Mouse (Mus musculus) adipocyte (in vitro differentiated cells): ENCODE results near the gene Nadsyn1.

Experiments used
- DNase-seq: peaks from one replicate; pipeline ENCODE4 v3.0.0-alpha.2; 2016; ENCODE audit warnings: low spot score

The Nadsyn1 gene

DNA sequence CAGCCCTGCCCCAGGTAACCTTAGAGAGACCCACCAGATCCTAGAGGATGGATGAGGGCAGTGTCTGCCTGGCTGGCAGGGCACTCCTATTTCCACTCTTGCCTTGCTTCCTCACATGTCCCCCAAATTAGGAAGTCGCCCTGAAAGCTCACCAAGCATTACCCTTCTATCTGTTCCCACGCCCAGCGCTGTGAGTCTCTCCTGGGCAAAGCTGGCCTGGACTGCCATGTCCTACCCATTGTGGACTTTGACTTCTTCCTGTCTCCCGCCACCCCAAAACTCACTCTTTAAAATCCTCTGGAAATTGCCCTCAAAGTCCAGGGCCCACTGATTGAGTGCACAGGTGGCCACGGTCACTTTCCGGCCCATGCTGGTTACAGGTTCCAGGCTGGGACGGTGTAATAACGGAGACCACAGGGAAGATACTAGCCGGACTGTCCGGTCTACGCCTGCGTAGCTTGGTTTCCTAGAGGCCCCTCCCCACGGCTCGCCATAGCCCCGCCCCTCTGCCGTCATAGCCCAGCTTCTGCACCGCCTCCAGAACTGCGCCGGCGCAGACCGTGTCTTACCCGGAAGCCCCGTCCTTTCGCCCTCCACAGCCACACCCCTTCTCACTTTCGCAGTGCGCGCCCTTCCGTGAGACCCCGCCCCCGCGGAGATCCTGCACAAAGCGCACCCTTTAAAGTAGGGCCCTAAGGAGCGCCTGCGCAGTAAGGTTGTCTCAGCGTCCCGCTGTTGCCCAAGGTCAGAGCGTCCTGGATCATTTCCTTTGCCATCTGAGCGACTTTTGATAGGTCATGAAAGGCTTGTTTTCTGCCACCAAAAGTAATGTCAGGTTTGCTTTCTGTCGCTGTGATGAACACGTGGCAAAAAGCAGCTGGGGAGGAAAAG is at the start of gene Nadsyn1, which contains the start of gene Dhcr7:
Gene Nadsyn1, minus strand, starts transcription at position 475 of the 891 bp plus-strand sequence.
Gene Dhcr7, plus strand, starts transcription at position 771 of the 891 bp plus-strand sequence.
- DNase-seq, result peak; percentile 97

DNA sequence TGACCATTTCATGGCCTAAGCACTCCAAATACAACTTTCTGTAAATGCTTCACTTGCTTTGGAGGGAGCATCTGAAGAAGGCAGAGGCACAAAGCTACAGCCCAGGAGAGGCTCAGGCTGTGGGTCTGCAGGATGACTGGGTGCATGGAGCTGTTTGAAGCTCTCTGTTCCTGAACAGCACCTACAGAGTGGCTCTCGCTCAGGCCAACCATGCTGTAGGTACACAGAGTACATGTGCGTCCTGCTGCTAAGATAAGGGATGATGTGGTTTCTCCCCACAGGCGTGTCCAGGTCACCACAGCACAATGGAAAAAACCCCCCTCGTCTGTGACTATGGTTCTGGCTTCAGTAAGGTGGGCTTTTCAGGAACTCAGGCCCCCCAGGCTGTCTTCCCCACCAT is 46.2 kb upstream of the Nadsyn1 start:
- no peak for DNase-seq

DNA sequence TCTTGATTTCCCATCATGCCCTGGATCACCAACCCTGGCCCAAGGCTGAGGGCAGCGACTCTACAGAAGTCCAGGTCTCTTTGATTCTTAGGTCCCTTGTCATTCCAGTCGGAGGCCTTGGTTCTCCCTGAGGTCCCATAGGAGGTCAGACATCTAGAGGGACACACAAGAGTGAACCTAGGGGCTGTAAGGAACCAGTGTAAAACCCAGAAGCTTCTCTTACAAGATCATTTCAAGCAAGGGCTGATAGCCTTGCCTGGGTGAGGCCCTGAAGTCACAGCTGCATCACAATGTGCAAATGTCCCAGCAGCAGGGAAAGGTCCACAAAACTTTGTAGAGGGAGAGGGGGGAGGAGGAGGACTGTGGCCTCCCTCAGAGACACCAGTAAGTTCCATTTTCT is 43.9 kb upstream of the Nadsyn1 start, which contains the start of gene Gm498:
Gene Gm498, plus strand, starts transcription at position 301 of the 400 bp plus-strand sequence.
- no peak for DNase-seq

DNA sequence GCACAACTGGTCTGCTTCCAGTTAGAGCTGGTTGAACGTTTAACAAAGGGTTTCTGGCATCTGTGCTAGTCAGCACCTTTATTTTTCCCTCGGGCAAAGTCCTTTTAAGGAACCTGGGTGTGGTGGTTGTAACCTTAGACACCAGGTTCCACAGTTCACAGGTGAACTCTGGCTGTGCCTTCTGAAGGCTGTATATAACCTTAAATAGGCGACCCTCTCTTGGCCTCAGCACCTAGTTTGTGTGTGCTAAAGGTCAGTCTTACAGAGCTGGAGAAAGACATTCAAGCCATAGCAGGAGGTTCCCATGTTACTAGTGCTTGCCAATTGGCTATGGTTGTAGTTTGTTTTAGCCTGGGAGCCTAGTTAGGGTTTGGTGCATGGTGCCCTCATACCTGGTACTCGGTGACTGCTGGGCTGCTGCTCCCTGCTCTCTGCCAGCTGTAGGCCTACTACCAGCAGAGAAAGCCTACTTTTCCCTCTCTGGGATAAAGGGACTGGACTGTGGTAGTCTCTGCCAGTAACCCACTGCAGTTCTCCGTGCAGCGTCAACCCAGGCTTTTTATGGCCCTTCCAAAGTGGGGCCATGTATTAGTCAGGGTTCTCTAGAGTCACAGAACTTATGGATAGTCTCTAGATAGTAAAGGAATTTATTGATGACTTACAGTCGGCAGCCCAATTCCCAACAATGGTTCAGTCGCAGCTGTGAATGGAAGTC is 26.3 kb upstream of the Nadsyn1 start:
- DNase-seq, result no peak

DNA sequence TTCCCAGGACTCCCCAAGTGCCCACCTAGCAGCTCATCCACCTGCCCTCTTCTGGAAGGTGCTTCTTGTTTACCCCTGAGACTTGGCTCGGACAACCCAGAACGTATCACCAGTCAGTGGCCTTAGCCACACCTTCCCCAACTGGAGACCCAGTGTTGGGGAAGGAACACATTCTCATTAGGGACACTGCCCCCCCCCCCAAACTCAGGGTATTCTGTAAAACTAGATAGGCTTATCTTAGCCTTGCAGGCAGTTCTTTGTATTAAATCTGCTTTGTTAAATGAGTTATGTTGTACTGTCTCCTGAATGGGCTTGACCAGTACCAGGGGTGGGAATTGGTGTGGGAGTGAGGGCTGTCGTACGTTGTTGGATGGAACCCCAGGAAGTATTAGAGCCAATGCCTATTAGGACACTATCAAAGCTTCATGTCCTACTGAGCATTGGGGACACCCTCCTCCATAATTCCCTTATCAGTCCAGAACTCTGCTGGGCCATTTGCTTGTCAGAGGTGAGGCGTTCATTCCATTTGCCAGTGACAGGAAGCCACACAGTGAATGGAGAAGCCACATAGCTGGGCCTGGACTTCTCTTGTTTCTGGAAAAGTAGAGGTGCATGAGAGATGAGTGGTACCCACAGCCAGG is 25.6 kb upstream of the Nadsyn1 start:
- DNase-seq, result no peak

DNA sequence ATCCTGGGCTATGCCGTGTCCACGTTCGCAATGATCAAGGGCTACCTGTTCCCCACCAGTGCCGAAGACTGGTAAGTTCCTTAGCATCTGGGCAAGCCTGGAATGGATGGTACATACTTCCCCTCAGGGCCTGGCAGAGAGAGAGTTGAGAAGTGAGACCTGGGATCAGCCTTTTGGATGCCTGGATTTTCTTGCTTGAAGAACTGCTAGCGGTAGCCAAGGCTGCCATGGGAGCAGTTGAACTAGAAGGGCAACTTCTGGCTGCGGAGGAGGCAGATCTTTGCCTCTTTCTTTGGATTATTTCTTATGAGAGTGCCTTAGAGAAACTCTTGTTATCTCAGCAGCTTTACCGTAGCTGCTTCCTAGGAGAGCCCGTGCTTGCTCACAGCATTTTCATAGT is 18.7 kb upstream of the Nadsyn1 start:
- no peak for DNase-seq

DNA sequence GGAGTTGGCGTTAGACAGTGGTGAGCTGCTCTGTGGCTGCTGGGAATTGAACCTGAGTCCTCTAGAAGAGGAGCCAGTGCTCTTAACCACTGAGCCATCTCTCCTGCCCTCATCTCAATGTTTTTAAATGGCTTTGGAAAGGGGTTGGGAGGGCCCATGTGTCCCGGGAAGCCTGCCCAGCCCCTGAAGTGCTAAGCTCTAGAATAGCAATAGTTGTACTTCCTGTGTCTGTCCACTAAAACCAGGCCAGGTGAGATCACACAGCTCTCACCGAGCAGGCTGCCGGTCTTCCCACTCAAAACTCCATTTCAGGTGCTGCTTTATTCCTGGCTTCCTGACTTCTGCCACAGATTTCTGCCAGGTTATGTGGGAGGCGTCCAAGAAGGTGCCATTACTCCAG is 17.5 kb upstream of the Nadsyn1 start:
- no peak for DNase-seq

DNA sequence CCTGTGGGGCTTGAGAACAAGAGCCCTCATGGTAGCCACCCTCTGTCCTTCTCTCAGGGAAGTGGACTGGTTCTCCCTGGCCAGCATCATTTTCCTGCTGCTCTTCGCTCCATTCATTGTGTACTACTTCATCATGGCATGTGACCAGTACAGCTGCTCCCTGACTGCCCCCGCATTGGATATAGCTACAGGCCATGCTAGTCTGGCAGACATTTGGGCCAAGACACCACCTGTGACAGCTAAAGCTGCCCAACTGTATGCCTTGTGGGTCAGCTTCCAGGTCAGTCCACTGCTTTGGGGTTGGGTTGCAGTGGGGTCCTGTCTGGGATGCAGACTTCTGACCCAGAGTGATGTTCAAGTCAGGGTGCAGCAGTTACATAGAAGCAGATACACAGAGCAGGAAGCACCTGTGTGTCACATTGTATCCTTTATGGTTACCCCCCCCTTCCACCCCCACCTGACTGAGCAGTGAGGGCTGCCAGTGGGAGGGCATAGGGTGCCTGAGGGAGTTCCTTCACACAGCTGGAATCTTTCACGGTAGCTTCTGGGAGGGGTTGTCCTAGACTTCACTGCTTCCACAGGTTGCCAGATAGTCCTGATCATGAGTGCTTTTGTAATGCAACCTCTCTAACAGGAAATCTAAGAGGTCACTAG is 15.2 kb upstream of the Nadsyn1 start:
- DNase-seq, result no peak

DNA sequence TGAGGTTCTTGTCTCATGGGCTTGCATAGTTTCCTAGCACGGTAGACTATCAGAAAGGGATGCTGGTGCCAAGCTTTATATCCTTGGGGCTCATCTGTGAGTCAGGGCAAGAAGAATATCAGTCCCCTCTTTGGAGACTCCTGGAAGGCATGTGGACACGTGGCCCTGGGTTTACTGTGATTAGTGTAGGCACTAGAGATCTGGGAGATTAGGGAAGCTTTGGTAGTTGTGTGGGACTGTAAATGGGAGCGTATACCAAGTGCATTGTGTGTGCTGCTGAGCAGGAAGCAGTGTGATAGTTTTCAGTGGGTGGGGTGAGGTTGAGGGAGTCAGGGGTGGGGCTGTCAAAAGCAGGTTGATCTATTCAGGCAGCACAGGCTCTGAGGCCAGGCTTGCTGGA is 12.3 kb upstream of the Nadsyn1 start:
- DNase-seq, result no peak

DNA sequence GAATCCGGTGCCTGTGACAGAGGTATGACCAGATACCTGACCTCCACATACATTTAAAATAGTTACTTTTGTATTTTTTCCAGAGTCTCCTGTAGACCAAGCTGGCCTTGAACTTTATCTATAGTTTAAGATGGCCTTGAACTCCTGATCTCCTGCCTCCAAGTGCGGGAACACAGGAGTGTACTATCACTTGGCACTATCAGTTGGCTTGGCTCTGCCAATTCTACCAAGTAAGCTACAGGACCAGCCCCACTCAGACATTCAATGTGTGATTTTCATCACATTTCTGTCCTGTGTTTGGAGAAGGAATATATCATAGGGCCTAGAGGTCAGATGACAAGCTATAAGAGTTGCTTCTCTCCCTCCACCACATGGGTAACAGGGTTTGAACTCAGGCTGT is 11.7 kb upstream of the Nadsyn1 start:
- no peak for DNase-seq

DNA sequence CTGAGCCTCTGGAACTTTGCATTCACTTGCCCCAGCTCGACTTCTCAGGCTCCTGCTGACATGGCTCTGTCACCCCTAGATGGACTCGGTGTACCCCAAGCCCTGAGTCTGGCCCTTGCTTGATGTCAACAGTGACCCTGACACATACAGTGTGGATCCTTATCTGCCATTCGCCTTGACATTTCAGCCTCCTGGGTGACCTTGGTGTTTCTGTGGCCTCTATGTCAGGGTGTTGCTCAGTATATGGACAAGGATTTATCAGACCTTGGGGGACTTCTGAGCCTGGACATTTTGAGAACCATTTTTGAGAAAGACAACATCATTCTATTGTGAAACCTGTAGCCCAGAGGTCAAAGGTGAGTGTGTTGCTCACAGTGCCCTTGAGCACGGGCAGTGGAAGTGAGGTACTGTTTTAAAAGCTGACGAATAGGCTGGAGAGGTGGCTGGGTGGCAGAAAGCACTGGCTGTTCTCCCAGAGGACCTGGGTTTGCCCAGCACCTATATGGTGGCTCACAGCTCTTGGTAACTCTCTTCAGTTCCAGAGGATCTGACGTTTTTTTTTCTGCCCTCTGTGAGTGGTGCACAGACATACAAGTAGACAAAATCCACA is 11.0 kb upstream of the Nadsyn1 start:
- DNase-seq, result no peak

DNA sequence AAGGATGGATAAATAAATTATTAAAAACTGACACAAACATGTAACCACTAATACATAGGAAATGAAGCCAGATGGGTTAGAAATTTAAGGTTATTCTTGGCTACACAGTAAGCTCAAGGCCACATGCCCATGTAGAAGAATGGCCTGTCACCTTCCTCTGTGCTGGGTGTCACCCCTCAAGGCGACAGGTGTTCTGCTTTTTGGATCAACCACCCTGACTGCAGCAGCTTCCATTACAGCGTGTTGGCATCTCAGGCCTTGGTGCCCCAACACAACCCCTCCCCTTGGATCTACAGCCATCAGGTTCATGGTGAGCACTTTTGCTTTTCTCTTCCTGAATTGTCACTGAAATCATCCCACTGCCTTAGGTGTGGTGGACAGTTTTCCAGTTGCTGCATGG is 10.0 kb upstream of the Nadsyn1 start:
- no peak for DNase-seq

DNA sequence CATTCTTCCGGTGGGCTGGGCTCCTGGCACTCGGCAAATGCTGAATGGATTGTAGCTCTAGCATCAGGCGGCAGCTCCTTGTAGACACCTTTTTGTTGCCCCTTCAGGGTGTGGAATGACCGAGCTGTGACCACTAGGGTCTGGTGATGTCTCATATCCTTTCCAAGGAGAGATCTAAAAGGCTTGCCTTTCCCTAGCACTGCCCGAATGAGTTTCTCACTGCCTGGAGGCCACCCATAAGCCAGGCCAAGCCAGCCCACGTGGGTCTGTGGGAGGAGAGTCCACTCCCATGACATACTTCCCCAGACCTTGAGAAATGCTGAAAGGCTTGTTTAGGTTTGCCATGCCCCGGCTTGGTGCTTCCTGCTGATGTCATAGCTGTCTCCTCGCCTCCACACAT is 9.5 kb upstream of the Nadsyn1 start:
- DNase-seq, result no peak

DNA sequence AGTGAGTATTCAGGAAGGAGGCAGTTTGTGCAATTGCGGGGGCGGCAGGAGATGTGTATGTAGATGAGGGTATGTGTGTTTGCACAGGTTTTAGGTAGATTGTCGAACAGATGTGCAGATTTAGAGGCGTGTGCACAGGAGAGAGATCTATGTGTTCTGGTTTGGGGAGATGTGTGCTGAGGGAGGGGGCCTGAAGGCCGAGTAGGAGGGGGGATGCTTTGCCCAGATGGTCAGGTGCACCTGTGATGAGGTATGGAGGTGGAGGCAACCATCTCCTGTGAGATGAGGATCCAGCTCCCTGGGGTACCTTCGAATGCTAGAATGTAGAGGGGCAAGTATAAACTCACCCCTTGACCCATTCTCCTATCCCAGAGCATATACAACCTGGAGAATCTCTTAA is 7.8 kb upstream of the Nadsyn1 start:
- no peak for DNase-seq

DNA sequence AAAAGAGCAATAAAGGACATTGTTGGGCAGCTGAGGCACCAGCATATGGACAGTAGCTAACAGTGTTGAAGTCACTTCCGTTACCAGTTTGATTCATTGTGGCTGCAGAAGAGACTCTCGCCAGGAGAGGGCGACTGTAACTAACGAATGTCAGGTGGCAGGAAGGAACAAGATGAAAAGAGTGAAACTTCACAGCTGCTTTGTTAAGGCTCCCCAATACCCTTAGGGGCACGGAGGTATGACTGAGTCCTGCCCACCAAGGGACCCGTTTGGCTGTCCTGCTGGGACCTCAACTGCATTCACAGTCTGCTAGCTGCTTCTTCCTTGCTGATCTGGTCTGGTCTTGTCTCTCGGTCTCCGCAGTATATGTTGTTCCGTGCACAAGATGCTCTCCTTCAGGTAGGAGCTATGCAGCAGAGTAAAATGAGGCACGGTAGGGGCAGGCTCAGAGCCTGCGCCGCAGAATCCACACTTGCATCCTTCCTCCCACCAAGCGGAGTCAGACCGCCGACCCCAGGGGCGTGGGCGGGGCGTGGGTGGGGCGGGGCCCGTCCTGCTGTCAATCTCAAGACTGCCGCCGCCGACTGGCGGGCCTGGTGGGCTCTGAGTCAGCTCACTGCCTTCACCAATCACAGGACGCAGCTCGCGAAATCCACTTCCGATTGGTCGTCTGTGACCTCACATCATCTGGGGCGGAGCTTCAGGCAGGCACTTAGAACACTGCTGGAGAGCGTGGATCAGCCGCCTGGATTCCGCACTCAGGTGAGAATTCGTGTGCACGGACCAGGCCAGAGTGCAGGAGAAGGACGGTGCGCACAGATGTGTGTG is 7.1 kb upstream of the Nadsyn1 start:
- DNase-seq, result peak; percentile 93

DNA sequence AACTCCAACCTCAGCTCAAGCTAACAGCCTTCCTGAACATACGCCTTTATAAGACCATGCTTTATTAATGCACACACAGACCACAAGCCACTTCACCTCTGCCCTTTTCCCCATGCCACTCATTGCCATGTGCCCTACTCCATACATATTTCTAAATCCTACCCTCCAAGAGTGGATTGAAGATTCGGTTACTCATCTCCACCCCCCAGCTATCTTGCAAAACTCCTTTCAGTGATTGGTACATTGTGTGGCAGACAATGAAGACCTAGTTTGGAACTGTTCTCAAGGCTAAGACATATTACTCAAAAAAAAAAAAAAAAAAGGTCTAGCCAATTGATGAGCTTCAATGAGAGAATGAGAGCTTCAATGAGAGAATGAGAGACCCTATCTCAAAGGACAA is 4.3 kb upstream of the Nadsyn1 start:
- peak; percentile 51 for DNase-seq

DNA sequence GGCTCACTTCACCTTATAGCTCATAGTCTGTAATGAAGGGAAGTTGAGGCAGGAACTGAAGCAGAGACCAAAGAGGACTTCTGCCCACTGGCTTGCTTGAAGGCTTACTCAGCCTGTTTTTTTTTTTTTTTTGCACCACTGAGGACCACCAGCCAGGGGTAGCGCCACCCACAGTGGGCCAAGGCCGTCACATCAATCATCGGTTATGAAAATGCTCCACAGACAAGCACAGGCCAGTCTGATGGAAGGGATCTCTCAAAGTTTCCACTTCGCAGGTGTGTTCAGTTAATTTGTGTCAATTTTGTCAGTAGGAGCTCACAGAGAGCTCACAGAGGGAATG is 587 bp upstream of the Nadsyn1 start:
- DNase-seq, result peak; percentile 6

DNA sequence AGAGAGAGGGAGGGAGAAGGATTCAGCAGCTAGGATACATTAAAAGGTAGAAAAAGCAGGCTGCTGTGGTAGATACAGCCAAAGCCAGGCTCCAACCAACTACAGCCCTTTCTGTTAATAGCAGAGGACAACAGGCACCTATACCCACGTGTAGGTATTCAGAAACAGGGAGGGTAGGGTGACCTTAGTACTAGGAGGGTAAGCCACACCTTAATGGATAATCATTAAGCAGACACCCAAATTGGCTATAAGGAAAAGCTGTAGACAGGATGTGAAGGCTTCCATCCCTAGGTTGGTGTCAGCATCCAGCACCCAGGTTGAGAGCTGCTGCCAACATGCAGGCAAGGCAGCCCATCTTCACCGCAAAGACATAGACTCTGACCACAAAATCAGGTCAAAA is 1.4 kb downstream of the Nadsyn1 start:
- DNase-seq, result no peak

DNA sequence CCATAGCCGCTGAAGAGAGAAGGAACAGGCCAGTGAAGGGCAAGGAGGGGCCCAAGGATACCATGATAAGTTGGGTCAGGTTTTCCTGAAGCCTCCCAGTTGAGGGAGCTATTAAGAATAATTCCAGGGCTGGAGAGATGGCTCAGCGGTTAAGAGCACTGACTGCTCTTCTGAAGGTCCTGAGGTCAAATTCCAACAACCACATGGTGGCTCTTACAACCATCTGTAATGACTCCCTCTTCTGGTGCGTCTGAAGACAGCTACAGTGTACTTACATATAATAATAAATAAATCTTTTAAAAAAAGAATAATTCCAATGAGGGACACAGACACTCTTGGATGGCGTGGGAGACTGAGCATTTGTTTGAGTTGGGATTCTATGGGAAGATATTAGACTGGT is 3.4 kb downstream of the Nadsyn1 start:
- DNase-seq, result no peak

DNA sequence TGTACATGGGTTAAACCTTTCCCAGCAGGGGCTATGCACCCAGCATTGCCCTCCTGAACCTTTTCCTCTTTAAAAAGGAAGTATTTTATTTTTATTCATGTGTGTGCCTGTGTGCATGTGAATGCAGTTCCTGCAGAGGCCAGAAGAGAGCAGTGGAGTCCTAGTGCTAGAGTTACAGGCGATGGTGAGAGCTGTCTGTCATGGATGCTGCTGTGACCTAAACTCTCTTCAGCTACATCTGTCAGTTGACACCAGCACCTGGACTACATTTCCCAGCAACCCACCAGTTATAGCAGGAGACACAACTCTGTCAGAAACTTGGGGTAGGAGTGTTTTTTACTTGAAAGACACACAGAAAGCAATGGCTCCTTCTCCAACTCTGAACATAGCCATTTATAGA is 13.7 kb downstream of the Nadsyn1 start:
- peak; percentile 11 for DNase-seq

DNA sequence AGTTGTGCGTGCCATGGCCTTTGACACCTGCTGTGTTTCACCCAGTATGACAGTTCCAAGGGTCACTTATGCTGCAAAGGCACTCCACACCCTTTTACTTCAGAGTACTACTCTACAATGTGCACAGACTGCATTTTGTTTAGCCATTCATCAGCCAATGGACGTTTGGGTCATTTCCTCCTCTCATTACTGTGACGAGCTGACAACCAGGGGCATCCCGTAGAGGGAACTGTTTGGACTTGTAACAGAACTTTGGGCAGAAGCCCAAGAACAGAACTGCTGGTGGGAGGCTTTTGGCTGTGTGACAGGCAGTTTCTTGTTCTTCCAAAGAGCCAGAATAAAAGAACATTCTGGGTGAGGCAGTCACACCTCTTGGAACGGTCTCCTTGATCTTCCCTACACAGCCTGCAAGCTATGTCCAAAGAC is 17.4 kb downstream of the Nadsyn1 start:
- no peak for DNase-seq
